Mouse (Mus musculus) heart, postnatal 0 days (tissue): ENCODE data around the gene Akt3.
A peak's percentile ranks its signal among the peaks of the same experiment; 100 is the strongest.

Experiments
- CTCF ChIP-seq: IDR thresholded peaks from 2 replicates; pipeline ENCODE4 v1.5.1; 2016; ENCODE audit warnings: antibody characterized with exemption, control low read depth, low read depth
- EP300 ChIP-seq: IDR thresholded peaks from 2 replicates; pipeline ENCODE4 v1.6.1; 2016; ENCODE audit warnings: antibody characterized with exemption, low read depth

GRCm38 (mm10) chr1:176986990-176987740, 270.8 kb downstream of the Akt3 start:
- TF ChIP-seq CTCF (no peak), EP300 (peak; percentile 80; the same call in 1 of the 2 replicates)
